Mouse (Mus musculus) CH12.LX (cell line): ENCODE results near the gene Cplx2. TPM values are rescaled to one million over a fixed set of nuclear protein-coding genes. Genes with fewer than 3 reads are reported as not detected.

ENCODE experiments used
- DNase-seq: peaks from one replicate; pipeline ENCODE4 v3.0.0-alpha.2; 2013; ENCODE audit errors: extremely low read depth
- H3K27ac ChIP-seq: 2 replicates; pipeline ENCODE4 v1.5.1; 2012; ENCODE audit warnings: low read depth, mild to moderate bottlenecking, control low read depth, moderate library complexity; ENCODE audit not compliant: insufficient read depth
- H3K27me3 ChIP-seq: replicated peaks from 2 replicates; pipeline ENCODE3; 2012; ENCODE audit warnings: inconsistent platforms
- H3K36me3 ChIP-seq, 2 experiments: replicated peaks in 1 of 2; 2 replicates each; pipeline versions ENCODE3 to v1.6.1; 2012; ENCODE audit warnings: inconsistent platforms in 1 of 2, low read length in 1 of 2, mild to moderate bottlenecking in 1 of 2, mixed read lengths in 1 of 2, moderate library complexity in 1 of 2; ENCODE audit not compliant: control insufficient read depth in 1 of 2, insufficient read depth in 1 of 2
- H3K4me1 ChIP-seq, 2 experiments: 2 replicates each; pipeline ENCODE4 v1.6.1; 2012; ENCODE audit warnings: inconsistent platforms in 1 of 2, moderate library complexity in 1 of 2; ENCODE audit not compliant: insufficient read depth in 2 of 2, control insufficient read depth in 1 of 2
- H3K4me2 ChIP-seq: 2 replicates; pipeline ENCODE4 v1.6.1; 2012; ENCODE audit warnings: low read depth, mild to moderate bottlenecking, control low read depth; ENCODE audit not compliant: poor library complexity, insufficient read depth, severe bottlenecking
- H3K4me3 ChIP-seq, 3 experiments: fragments of 150-350 bp in 1 of 3; sonication (generic) in 1 of 3; replicated peaks in 1 of 3; 2 replicates each; pipeline versions ENCODE3 to v1.5.1; 2011 to 2012; ENCODE audit warnings: low read depth in 2 of 3, low read length in 2 of 3, mild to moderate bottlenecking in 2 of 3, moderate library complexity in 2 of 3, control low read depth in 1 of 3, improper control_type of control experiment in 1 of 3, inconsistent platforms in 1 of 3, mixed read lengths in 1 of 3; ENCODE audit not compliant: poor library complexity in 1 of 3
- H3K79me2 ChIP-seq: replicated peaks from 2 replicates; pipeline ENCODE4 v1.6.1; 2012; ENCODE audit warnings: mild to moderate bottlenecking, moderate library complexity; ENCODE audit not compliant: control insufficient read depth, poor library complexity, insufficient read depth, severe bottlenecking; ENCODE audit errors: extremely low read depth
- H3K9ac ChIP-seq: 2 replicates; pipeline ENCODE4 v1.6.1; 2012; ENCODE audit warnings: low read depth, mild to moderate bottlenecking, control low read depth, moderate library complexity; ENCODE audit not compliant: insufficient read depth
- H3K9me3 ChIP-seq: replicated peaks from 2 replicates; pipeline ENCODE3; 2012; ENCODE audit warnings: low read length, inconsistent platforms, mixed read lengths
- CHD1 ChIP-seq: IDR thresholded peaks from 2 replicates; pipeline ENCODE4 v1.6.1; 2012; ENCODE audit warnings: low read depth, low read length, improper control_type of control experiment, inconsistent platforms
- CHD2 ChIP-seq: IDR thresholded peaks from 2 replicates; pipeline ENCODE4 v1.6.1; 2011; ENCODE audit warnings: low read length, improper control_type of control experiment
- CTCF ChIP-seq, 2 experiments: IDR thresholded peaks in 1 of 2; conservative IDR thresholded peaks in 1 of 2; 2 replicates each; pipeline ENCODE4 v1.5.1; 2011 to 2012; ENCODE audit warnings: low read depth in 2 of 2, low read length in 2 of 2, improper control_type of control experiment in 1 of 2, inconsistent platforms in 1 of 2, mild to moderate bottlenecking in 1 of 2, moderate library complexity in 1 of 2
- EP300 ChIP-seq: IDR thresholded peaks from 2 replicates; pipeline ENCODE4 v1.6.1; 2011; ENCODE audit warnings: low read length, improper control_type of control experiment
- GABPA ChIP-seq: IDR thresholded peaks from 2 replicates; pipeline ENCODE4 v1.6.1; 2012; ENCODE audit warnings: low read depth, low read length, improper control_type of control experiment, inconsistent platforms; ENCODE audit not compliant: insufficient replicate concordance
- IRF4 ChIP-seq: IDR thresholded peaks from 2 replicates; pipeline ENCODE4 v1.6.1; 2014; ENCODE audit warnings: low read depth, mild to moderate bottlenecking, inconsistent platforms, low read length, improper control_type of control experiment
- JUN ChIP-seq: IDR thresholded peaks from 2 replicates; pipeline ENCODE4 v1.6.1; 2011; ENCODE audit warnings: low read depth, mild to moderate bottlenecking, low read length, improper control_type of control experiment, moderate library complexity; ENCODE audit not compliant: insufficient read depth
- JUND ChIP-seq: conservative IDR thresholded peaks from 2 replicates; pipeline ENCODE4 v1.6.1; 2011; ENCODE audit warnings: low read depth, low read length, improper control_type of control experiment
- MAFK ChIP-seq: IDR thresholded peaks from 2 replicates; pipeline ENCODE4 v1.6.1; 2011; ENCODE audit warnings: low read length, improper control_type of control experiment; ENCODE audit not compliant: insufficient replicate concordance
- MAX ChIP-seq: IDR thresholded peaks from 2 replicates; pipeline ENCODE4 v1.6.1; 2011; ENCODE audit warnings: low read length, improper control_type of control experiment
- MAZ ChIP-seq: IDR thresholded peaks from 2 replicates; pipeline ENCODE4 v1.6.1; 2012; ENCODE audit warnings: low read depth, mild to moderate bottlenecking, inconsistent platforms, low read length, improper control_type of control experiment, moderate library complexity
- MEF2A ChIP-seq: IDR thresholded peaks from 2 replicates; pipeline ENCODE4 v1.6.1; 2014; ENCODE audit warnings: low read depth, mild to moderate bottlenecking, inconsistent platforms, low read length, improper control_type of control experiment, borderline replicate concordance
- MXI1 ChIP-seq: IDR thresholded peaks from 2 replicates; pipeline ENCODE4 v1.6.1; 2011; ENCODE audit warnings: mild to moderate bottlenecking, low read depth, low read length, improper control_type of control experiment
- MYC ChIP-seq: IDR thresholded peaks from 2 replicates; pipeline ENCODE4 v1.6.1; 2011; ENCODE audit warnings: low read depth, mild to moderate bottlenecking, improper control_type of control experiment, low read length
- NELFE ChIP-seq: IDR thresholded peaks from 2 replicates; pipeline ENCODE4 v1.6.1; 2011; ENCODE audit warnings: low read depth, low read length, improper control_type of control experiment
- NRF1 ChIP-seq: IDR thresholded peaks from 2 replicates; pipeline ENCODE4 v1.6.1; 2014; ENCODE audit warnings: low read depth, mild to moderate bottlenecking, inconsistent platforms, low read length, improper control_type of control experiment, moderate library complexity
- PAX5 ChIP-seq: IDR thresholded peaks from 2 replicates; pipeline ENCODE4 v1.6.1; 2012; ENCODE audit warnings: low read length, inconsistent platforms, mixed read lengths
- POLR2A ChIP-seq: IDR thresholded peaks from 2 replicates; pipeline ENCODE4 v1.6.1; 2011; ENCODE audit warnings: low read depth, mild to moderate bottlenecking, improper control_type of control experiment, low read length
- POLR2AphosphoS2 ChIP-seq: IDR thresholded peaks from 2 replicates; pipeline ENCODE4 v1.6.1; 2011; ENCODE audit warnings: low read depth, low read length, improper control_type of control experiment
- RAD21 ChIP-seq: IDR thresholded peaks from 2 replicates; pipeline ENCODE4 v1.6.1; 2011; ENCODE audit warnings: low read depth, mild to moderate bottlenecking, low read length, improper control_type of control experiment, moderate library complexity
- RCOR1 ChIP-seq: conservative IDR thresholded peaks from 2 replicates; pipeline ENCODE4 v1.6.1; 2012; ENCODE audit warnings: low read depth, mild to moderate bottlenecking, inconsistent platforms, low read length, improper control_type of control experiment
- TBP ChIP-seq: conservative IDR thresholded peaks from 2 replicates; pipeline ENCODE4 v1.6.1; 2011; ENCODE audit warnings: low read depth, low read length, improper control_type of control experiment
- TCF12 ChIP-seq: IDR thresholded peaks from 2 replicates; pipeline ENCODE4 v1.6.1; 2014; ENCODE audit warnings: low read depth, mild to moderate bottlenecking, inconsistent platforms, low read length, improper control_type of control experiment
- USF1 ChIP-seq: IDR thresholded peaks from 2 replicates; pipeline ENCODE4 v1.6.1; 2014; ENCODE audit warnings: low read depth, mild to moderate bottlenecking, inconsistent platforms, low read length, improper control_type of control experiment
- USF2 ChIP-seq: conservative IDR thresholded peaks from 2 replicates; pipeline ENCODE4 v1.6.1; 2011; ENCODE audit warnings: low read depth, low read length, improper control_type of control experiment
- ZC3H11A ChIP-seq: IDR thresholded peaks from 2 replicates; pipeline ENCODE4 v1.6.1; 2012; ENCODE audit warnings: low read depth, mild to moderate bottlenecking, inconsistent platforms, low read length, improper control_type of control experiment
- ZKSCAN1 ChIP-seq: IDR thresholded peaks from 2 replicates; pipeline ENCODE4 v1.6.1; 2012; ENCODE audit warnings: low read depth, inconsistent platforms, low read length, improper control_type of control experiment, borderline replicate concordance
- ZMIZ1 ChIP-seq: IDR thresholded peaks from 2 replicates; pipeline ENCODE4 v1.6.1; 2012; ENCODE audit warnings: low read depth, mild to moderate bottlenecking, inconsistent platforms, low read length, improper control_type of control experiment
- ZNF384 ChIP-seq: IDR thresholded peaks from 2 replicates; pipeline ENCODE4 v1.6.1; 2012; ENCODE audit warnings: low read depth, low read length, improper control_type of control experiment, inconsistent platforms
- dilution Hi-C: fragments of 300-500 bp; cut with MboI; formaldehyde crosslinking; loops from 2 replicates; pipeline ENCODE4 v1.14.3; 2020; ENCODE audit warnings: low sequenced_read_pairs; ENCODE audit not compliant: extremely low pct_unique_long_range_greater_than_20kb, extremely low pct_ligation_motif_present
- in situ Hi-C: fragments of 300-500 bp; cut with MboI; formaldehyde crosslinking; loops from 3 replicates; pipeline ENCODE4 v1.14.3; 2019; ENCODE audit warnings: low sequenced_read_pairs, low pct_ligation_motif_present, low pct_unique_long_range_greater_than_20kb, mixed read lengths
- polyA plus RNA-seq: library from polyadenylated mRNA; unstranded; fragments of >175 nt; gene quantifications from 2 replicates; pipeline ENCODE4 v1.2.1, GENCODE M21; 2012; ENCODE audit warnings: low read depth; ENCODE audit not compliant: insufficient read length
- total RNA-seq, 2 experiments: library from RNA; depleted of rRNA; stranded (reverse); fragments of 300-350 nt in 1 of 2; fragments of >200 nt in 1 of 2; gene quantifications; 2 replicates each; pipeline ENCODE4 v1.2.3; 2012 to 2014

The Cplx2 gene
- total and polyA plus RNA-seq, 3 experiments: 0.05 to 0.21 (median 0.19) TPM

GRCm38 (mm10) chr13:54404205-54404604 lies 33.1 kb downstream of the Cplx2 start:
- in situ Hi-C loops (no loop called here), dilution Hi-C loops (no loop called here)
- H3K9ac ChIP-seq: no peak overlapping the region
- no peaks in the 10 kb centered on the region for H3K79me2 ChIP-seq
- DNase-seq: no peak
- no peak overlapping the region for H3K4me3 ChIP-seq
- no peak for TF ChIP-seq NRF1
- no peak for TF ChIP-seq POLR2AphosphoS2
- TF ChIP-seq NELFE: no peak
- TF ChIP-seq ZC3H11A: no peak
- TF ChIP-seq USF2: no peak
- TF ChIP-seq MXI1: no peak
- TF ChIP-seq MEF2A: no peak
- TF ChIP-seq CTCF (conservative IDR thresholded peaks at IDR 0.05 in 1 of 2, IDR thresholded peaks at IDR 0.05 in 1 of 2; ENCODE audit: low read depth in 2 of 2, low read length in 2 of 2): no peak
- TF ChIP-seq ZMIZ1: no peak
- TF ChIP-seq USF1: no peak
- no peak for TF ChIP-seq GABPA
- TF ChIP-seq ZNF384: no peak
- TF ChIP-seq EP300: no peak
- TF ChIP-seq JUND: no peak
- no peak for TF ChIP-seq MYC
- TF ChIP-seq CHD1: no peak
- TF ChIP-seq TCF12: no peak
- TF ChIP-seq TBP: no peak
- no peaks in the 10 kb centered on the region for H3K36me3 ChIP-seq
- no peak overlapping the region for H3K4me2 ChIP-seq
- peaks cover 4% of the 10 kb centered on the region for H3K9me3 ChIP-seq
- no peaks in the 10 kb centered on the region for H3K4me1 ChIP-seq
- peaks cover 9% of the 10 kb centered on the region for H3K27me3 ChIP-seq
- H3K27ac ChIP-seq: no peak overlapping the region

- dilution Hi-C loops: no loop called here
- no peak overlapping the region for H3K4me2 ChIP-seq
These were observed 34.7 kb downstream of the Cplx2 start for GRCm38 (mm10) chr13:54405805-54406204.

More at GRCm38 (mm10) chr13:54405805-54406204, 34.7 kb downstream of the Cplx2 start:
- no peaks in the 10 kb centered on the region for H3K79me2 ChIP-seq
- no peaks in the 10 kb centered on the region for H3K36me3 ChIP-seq
- no peak overlapping the region for H3K27ac ChIP-seq
- no peak for DNase-seq
- in situ Hi-C loops: no loop called here
- peaks cover 4% of the 10 kb centered on the region for H3K9me3 ChIP-seq
- H3K4me1 ChIP-seq: no peaks in the 10 kb centered on the region
- peaks cover 16% of the 10 kb centered on the region for H3K27me3 ChIP-seq
- H3K4me3 ChIP-seq: no peak overlapping the region
- no peak overlapping the region for H3K9ac ChIP-seq
- no peak for TF ChIP-seq GABPA
- TF ChIP-seq POLR2AphosphoS2: no peak
- TF ChIP-seq MAFK: no peak
- no peak for TF ChIP-seq JUN
- no peak for TF ChIP-seq ZKSCAN1
- TF ChIP-seq ZC3H11A: no peak
- TF ChIP-seq USF2: no peak
- TF ChIP-seq IRF4: no peak
- no peak for TF ChIP-seq MAZ
- TF ChIP-seq MAX: no peak
- TF ChIP-seq EP300: no peak
- no peak for TF ChIP-seq MYC
- TF ChIP-seq RAD21: no peak
- TF ChIP-seq PAX5: no peak
- no peak for TF ChIP-seq MXI1
- TF ChIP-seq CHD2: no peak
- no peak for TF ChIP-seq POLR2A
- TF ChIP-seq TCF12: no peak
- TF ChIP-seq RCOR1: no peak
- TF ChIP-seq, all 38 proteins: peak for 0
